Mouse (Mus musculus) kidney, postnatal 25 days (tissue): Measurements from ENCODE around the gene Zfp518a.

ENCODE experiments used
- DNase-seq, 2 experiments: peaks; one replicate each; pipeline ENCODE4 v3.0.0; 2021; ENCODE audit warnings: mixed read lengths in 2 of 2

The Zfp518a gene

DNA sequence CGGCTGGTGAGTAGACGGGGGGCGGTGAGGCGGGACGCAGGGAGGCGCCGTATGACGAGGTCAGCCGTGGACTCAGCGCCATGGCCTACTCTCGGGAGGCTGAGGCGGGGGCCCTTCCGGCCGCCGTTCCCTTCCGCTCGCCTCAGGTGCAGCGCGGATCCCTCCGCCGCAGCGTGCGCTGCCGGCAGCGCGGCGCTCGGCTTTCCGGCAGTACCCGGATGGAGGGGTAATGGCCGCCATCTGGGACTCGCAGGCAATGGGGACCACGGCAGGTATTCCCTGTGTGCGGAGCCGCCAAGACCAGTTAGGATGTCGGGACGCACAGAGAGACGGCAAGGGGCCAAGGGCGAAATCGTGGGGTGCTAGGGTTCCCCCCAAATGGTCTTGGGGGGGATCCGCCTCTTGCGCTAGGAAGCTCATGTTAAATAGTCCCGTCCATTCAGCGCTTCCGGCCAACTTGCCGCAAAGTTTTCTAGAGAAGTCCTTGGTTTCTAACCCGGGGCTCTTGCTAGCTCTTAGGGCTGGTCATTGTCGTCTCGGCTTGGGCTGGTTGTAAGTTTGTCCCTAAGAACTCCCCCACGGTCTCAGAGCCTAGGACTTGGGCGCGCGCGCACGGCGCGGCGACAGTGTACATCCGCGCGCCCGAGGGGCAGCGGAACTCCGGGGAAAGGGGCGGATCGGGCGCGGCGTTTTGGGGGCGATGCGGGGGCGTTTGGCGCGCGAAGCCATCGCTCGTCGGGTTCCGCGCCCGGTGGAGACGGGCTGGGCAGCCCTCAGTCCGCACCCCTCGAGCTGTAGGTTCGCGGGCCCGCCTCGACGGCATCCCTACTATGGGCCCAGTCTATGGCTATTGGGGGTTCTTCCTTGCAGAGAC lies at the start of gene Zfp518a:
Gene Zfp518a (plus strand): TSS at position 187 of the 874 bp plus-strand sequence.
- DNase-seq = peak; percentile 87 to 93

DNA sequence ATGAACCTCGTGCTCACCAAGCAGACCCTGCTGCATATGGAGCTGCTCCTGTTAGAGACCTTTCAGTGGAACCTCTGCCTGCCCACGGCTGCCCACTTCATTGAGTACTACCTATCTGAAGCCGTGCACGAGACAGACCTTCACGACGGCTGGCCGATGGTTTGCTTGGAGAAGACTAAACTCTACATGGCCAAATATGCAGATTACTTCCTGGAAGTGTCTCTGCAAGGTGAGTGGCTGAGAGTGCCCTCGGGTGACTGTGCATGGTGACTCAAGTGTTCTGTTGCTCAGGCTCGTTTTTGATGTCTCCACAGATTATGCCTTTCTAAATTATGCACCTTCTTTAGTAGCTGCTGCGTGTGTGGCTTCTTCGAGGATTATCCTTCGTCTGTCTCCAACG lies 49.8 kb upstream of the Zfp518a start:
- no peak for DNase-seq

DNA sequence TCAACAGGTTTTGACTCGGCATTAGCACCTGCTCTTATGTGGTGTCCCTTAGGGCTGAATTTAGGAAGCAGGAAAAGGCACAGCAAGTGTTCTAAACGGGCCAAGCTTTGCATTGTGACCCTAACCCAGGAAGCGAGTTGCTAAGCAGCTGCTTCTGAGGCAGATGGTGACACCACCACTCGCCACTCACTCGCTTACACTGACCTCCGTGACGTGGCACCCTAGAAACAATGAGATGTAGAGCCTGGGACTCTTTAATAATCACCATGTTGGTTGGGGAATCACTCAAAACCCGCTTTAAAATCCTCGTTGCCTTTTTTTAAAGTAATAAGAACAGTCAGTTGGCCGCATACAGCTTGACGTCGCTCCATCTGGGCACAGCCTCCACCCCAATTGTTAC lies 45.1 kb upstream of the Zfp518a start:
- DNase-seq = no peak

DNA sequence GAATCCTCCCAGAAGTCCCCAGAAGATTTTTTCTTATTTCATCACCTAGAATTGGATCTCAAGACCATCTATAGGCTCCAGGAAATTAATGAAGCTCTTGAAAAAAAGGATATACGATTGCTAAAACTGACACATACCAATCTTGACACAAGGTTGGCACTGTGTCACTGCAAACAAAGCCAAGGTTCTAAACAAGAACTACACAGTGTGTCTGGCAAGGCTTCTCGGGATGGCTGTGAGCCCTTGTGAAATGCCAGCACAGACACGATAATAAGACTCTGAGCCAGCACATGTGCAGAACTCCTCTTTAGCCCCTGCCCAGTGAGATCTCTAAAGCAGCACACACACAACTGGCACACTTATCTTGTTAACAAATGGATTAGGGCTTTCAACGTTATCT lies 35.0 kb upstream of the Zfp518a start:
- no peak for DNase-seq

DNA sequence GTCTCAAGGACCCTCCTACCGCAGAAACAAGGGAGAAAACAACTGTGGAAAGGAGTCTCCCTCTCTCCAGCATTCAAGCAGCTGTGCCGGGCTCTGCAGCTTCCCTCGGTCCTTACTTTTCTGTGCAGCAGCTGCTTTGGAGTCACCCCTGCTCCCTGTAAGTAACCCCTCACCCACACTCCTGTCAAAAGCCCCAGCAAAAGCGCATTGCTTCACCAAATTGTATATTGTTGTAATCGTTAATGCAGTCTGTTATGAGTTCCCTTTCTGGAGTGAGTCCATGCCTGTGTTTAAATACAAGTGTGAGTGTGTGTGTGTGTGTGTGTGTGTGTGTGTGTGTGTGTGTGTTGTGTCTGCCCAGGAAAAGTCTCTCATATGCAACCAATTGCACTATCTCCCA lies 26.2 kb upstream of the Zfp518a start:
- no peak for DNase-seq

DNA sequence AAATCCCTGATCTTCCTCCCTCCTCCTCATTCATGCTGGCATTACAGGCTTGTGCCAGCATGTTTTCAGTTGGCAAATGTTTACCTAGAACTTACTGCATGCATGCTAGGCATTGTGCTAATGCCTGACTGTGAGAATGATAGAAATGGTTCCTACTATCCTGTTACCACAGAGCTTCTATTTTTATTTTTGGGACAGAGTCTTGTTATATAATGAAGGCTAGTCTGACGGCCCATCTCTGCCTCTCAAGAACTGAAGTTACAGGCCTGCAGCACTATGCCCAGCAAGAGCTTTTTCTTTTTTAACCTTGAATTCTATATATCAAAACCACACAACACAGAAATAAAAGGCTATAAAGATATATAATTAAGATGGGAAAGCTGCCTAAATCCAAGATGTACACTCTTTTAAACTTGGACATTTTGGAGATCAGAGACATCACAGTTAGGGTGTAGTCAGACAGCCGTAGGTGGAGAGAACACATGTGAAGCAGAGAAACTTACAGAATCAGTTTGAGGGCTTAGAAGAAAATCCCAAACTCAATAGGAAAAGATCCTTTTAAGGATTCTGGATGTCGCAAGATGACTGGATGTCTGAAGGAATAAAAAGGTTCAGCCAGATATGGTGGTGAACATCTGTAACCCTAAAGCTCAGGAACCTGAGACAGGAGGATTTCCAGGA lies 24.9 kb upstream of the Zfp518a start:
- no peak for DNase-seq

DNA sequence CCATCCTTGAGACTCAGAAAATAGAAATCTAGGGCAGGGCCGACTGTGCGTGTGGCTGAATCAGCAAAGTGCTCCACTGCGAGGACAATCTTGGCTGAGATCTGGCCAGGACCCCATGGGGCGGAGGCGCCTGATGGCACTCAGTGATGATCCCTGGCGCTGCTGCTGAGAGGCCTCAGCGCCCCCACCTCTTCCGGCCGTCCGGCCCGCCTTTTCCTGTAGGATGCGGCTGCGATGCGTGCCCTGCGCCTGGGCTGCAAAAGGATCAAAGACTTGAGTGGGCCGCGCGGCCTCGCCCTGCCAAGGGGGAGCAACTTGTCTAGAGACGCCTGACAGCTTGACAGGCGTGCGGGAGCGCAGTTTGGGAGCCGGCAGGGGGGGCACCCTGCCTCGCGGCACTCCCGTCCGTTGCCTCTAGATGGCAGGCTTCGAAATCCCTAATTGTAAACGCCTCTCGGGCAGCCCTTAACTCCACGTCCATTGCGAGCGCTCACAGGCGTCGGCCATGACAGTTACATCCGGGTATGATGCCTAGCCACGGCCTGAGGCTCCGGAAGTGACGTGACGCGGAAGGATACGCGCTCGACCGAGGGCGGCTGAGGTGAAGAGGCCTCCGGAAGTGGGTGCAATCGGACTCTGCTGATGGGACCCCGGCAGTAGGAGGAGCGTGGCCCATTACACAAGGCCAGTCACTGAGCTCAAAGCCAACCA lies 21.4 kb upstream of the Zfp518a start:
- peak; percentile 88 to 94 for DNase-seq

DNA sequence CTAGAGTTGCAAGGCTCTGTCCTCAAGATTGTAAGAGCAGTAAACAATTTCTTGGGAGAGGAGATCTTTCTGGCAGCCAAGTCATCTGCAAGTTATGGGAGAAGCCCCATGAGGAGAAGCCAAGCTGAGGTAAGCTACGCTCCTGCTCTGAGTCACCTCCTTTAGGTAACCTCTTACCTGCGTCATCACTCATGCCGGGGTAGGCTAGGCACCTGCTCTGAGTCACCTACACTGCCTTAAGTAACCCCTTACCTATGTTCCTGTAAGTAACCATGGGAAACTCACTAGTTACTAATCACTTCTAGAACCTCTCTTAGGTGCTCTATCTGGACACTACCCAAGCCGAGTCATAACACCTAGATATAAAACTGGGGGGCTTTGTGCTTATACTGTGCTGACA lies 12.8 kb upstream of the Zfp518a start:
- no peak for DNase-seq

DNA sequence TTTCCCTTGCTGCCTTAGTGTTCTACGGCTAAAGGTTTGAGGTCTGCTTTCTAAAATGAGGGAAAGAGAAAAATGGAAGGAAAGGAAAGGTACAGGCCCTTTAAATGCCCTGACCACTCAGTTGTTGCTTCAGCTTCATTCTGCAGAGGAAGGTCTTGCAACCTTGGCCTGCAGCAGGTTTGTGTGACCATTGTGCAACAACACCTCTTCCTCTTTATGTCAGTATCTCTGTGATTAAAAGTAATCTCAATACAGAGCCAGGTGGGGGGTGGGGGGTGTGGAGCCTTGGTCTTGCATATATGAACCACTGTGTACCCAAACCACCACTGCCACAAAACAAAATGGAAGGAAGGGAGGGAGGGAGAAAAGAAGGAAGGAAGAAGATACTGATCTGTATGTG lies 5.6 kb upstream of the Zfp518a start:
- DNase-seq = no peak

DNA sequence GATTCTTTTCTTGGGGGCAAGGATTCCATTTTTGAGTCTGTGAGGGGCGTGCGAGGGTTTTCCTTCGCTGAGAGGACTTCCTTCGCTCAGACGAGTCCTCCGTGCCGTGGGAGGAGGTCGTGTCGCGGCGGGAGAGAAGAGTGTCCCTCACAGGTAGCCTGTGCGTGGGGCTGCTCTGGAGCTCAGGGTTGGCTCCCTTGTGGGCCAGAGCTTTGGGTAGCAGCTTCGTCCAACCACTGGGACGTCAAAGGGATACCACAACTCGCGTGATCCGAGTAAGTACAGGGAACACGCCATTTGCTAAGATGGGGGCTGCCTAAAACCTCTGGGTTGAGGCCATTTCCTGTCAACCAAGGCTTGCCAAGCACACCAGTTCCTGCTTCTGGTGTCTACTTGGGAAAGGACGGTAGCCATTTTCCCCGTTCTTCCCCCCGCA lies 416 bp upstream of the Zfp518a start:
- peak in 1 of 2 experiments; percentile 47 for DNase-seq

DNA sequence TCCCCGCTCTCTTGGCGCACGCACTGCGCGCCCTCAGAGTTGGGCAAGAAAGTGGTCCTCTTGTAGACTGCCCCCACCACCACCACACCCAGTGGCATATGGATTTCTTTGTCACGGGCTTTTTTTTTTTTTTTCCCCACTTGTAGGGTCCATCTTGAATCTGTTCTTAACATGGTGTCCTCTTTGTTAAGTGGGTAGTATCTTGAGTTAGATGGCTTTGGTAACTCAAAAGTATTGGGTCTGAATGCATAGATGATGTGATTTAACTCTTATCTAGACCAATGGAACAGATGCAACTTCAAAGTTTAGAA lies 843 bp downstream of the Zfp518a start:
- DNase-seq = no peak

DNA sequence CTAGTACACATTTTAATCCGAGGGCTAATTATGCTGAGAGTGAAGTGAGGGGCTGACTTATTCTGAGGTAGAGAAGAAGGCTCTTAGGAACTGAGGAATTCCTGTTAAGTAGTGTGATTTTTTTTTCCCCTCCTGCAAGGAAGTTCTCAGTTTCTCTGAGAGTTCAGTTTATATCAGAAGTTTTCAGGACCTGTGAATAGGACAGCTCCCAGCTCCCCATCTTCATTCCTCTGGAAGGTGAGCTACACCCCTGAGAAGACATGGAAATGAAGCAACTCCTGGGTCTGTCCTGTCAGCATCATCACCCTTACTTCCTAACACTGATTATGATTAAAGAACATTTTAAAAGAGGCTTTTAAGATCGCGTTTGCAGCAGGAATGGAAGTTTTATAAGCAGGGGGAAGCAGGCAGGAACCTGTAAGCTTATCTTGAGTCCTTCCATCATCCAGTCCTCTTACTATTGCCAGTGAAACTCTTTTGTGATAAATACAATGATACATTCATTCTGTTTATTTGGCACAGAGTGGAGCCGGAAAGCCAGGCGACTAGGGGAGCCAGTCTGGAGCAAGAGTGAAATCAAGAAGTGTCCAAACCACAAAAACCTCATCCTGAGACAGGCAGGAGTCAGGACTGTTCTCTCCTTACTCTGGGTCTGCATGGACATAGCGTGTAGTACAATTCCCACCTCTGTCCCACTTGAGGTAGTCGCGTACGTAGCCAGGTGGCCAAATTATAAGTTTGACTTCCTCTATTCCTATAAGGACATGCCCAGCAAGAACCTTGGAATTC lies 37.3 kb downstream of the Zfp518a start:
- no peak for DNase-seq

DNA sequence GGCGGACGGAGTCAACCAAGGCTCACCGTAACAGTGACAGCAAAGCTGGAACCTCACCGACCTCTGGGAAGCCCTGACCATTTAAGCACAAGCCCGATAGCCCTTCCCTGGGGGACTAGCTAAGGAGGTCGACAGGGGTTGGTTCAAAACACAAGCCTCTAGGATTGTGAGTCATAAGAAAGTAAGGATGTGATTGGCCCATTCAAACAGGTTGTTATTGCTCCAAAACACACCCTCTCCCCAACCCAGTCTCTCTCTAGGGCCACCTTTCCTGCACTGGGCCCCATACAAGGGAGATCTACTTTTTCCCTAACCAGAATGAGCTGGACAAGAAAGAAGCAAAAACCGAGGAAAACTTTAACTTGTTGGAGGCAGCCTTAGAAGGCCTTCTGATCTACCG lies 40.9 kb downstream of the Zfp518a start:
- no peak for DNase-seq

DNA sequence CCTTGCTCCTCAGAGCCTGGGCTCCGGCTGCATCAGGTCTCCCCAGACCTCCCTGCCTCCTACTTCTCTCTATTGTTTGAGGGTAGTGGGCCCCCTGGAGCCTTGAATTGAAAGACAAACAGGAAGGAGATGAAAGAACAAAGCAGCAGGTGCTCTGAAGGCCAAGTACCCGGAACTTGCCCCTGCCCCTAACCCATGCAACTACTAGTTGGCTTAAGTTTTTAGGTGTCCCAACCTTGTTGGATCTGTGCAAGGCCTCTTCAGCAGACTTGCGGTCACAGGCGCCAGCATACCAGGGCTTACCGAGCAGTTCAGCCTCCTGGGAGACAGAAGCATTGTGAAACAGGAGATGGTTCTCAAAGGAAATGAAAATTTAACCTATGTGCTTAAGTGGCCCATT lies 41.5 kb downstream of the Zfp518a start:
- DNase-seq = no peak

DNA sequence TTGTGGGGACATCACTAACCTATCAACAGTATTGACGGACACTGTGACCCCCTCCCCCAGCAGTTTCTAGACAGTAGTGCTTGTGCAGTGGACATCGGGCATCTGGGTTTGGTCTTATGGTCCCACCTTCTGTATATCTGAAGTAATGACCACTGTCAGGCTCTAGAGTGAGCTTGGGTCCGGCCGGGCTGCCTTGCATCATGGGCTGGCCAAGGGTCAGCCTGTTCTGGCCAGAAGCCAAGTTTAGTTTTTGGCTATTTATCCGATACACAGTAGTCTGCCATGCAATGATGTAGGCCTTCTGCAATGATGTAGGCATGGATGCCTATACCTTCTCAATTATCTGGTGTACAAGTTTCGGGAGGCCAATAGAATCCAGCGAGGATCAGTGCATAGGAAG lies 49.0 kb downstream of the Zfp518a start:
- DNase-seq = no peak

DNA sequence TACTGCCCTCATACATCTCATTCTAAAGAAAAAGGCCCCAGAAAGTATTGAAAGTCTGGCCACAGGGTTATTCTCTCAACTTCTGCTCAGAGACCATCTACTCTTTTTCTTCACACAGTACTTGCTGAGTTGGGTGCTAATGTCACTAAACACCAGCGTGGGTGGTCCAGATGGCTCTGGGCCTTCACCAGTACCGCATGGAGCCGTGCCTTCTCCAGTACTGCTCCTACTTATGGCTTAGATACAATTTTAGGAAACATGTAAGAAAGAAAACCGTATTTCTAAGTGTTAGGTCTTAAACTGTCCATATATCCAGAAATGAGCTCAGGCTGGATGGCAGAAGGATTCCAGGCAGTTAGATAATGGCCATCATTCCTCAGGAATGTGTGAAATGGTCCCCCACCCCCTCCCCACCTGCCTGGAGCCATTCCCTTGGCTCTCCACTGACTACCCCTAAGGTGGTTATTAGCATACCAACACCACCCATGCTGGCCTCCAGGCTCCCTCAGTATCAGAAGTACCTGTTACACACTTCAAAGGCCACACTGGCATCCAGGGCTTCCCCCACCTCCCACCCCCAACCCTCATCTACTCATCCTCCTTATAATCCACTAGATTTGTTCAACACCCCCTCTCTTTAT lies 52.6 kb downstream of the Zfp518a start:
- no peak for DNase-seq

DNA sequence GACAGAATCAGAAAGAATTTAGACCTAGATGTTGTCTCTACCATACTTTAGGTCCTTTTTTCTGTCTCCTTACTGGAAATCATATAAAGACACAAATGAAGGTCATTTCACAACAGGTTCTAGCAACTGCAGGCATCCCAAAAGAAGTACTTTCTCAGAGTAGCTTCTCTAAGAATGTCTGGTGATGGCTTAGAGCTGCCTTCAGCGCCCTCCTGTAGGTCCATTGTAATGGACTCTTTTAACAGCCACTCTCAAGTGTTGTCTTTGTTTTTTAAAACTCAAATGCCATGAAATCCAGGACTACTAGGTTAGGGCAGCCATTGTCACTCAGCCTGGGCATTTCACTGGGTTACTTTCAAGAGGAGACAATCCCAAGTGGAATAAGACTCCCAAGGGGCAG lies 64.5 kb downstream of the Zfp518a start:
- no peak for DNase-seq

DNA sequence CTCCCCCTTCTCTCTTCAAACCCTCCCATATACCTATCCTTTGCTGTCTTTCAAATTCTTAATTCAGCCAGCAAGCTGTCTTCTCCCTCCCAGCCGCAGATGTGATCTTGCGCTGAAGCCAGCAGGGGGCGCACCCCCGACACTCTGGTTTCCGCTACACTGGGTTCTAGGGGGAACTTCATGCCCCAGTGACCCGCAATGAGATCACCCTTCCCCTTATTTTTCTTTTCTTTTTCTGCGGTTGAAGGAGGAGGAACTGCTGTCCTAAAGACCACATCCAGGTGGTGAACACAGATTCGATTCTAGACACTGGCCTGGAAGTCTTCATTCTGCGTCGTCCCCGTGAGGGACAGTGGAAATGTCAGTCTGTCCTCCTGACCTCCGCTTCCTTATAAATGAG lies 68.5 kb downstream of the Zfp518a start:
- peak; percentile 53 to 54 for DNase-seq

DNA sequence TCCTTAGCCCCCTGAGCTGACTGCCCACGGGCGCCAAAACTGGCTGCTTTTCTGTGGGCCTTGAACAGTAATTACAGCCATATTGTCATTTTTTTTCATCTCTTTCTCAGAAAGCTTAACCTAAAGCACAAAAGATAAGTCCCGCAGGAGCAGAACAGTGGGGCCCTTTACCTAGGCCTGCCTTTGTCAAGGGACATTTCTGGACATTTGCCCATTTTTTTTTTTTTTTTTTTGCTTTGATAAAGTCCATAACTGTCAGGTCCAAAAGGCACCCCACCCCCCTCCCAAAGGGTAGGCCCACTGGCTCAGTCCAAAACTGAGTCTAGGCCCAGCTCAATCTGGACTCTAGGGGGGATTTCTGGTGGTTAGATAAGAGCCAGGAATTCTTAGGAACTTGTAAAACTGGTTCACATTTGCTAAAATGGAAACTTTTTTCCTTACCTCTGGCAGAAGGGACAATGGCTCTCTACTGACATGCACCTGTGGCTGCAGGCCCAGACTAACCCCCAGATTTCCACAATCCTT lies 69.9 kb downstream of the Zfp518a start:
- DNase-seq = no peak

DNA sequence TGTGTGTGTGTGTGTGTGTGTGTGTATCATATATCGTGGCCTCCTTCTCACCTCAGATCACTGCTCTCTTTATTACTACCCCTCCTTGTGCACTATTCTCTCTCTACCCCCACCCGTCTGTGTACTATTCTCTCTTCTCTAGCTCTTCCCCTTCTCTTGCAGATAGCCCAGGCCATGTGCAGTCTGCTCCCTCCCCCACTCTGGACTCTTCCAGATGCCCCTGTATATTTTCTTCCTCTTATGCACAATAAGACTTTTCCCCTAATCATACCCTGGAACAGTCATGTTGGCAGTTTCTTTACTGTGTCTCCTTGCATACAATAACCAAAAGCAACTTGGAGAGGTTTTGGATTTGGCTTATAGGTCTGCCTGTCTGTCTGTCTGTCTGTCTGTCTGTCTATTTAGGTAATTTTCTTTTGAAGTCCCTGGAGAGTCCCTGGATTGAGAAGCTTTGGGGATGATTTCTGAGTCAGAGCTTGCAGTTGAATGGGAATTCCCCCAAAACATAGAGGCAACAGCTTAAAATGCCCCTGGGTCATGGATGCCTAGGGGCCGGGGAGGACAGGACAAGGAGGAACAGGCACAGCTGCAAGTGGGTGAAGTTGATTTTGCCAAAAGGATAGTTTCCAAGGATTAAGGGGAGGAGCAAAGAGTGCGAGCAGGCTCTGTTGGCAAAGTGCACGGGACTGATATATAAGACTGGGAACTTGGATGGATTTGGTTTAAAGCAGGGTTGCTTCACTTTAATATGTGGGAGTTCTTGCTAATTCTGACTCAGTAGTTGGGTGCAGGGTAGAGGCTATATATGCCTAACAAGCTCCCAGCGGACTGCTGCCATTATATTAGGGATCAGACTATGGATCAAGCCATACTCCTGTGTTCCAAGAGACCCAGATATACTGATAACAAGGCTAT lies 70.7 kb downstream of the Zfp518a start:
- no peak for DNase-seq
